Mouse (Mus musculus) B cell, adult 2 months (primary cell): ENCODE results near the gene Gm1330.
"Not testable (repeated sequence)": the region's sequence is repeated elsewhere in the genome, so short reads cannot be mapped to it uniquely, and the experiment has no call there.

Source experiments
- DNase-seq, 2 experiments: peaks; one replicate each; pipeline ENCODE4 v3.0.0; 2022

Gm1330 gene

DNA sequence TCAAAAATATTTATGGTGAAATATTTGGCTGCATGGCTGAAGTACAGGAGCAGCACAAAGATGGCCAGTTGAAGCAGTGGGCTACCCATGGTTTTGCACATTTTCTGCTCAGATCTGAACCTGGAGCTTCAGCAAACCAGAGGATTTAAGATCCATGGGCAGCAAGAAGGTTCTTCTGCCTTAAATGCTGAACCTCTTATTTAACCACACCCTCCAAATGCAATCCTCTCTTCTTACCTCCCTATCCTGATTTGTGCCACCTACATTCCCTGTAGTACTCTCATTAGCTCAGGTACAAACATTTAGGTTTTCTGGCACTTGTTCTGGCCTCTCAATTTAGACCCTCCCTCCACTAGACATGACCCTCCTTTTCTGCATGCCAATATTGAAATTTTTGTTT, at the start of gene Gm1330:
Gene Gm1330, minus strand, starts transcription at position 101 of the 400 bp plus-strand sequence.
- no peak for DNase-seq

DNA sequence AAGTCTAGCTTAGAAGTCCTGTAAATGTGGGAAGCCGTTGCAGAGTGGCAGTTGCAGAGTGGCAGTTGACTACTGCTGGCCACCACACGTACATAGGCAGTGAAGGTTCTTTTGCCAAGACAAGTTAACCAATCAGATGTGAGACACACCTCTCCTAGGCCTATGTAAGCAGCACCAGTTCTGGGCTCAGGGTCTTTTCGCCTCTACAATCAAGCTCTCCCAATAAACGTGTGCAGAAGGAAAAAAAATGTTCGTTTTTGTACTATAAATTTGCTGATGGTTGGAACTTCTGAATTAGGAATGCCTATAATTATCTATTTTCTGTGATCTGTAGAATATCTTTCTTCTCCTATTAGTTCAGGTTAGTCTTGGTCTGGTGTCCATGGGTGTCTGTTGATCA, 14.1 kb upstream of the Gm1330 start, which contains the start of gene Gm10750:
Gene Gm10750, minus strand, starts transcription at position 101 of the 400 bp plus-strand sequence.
- not testable (repeated sequence) for DNase-seq

DNA sequence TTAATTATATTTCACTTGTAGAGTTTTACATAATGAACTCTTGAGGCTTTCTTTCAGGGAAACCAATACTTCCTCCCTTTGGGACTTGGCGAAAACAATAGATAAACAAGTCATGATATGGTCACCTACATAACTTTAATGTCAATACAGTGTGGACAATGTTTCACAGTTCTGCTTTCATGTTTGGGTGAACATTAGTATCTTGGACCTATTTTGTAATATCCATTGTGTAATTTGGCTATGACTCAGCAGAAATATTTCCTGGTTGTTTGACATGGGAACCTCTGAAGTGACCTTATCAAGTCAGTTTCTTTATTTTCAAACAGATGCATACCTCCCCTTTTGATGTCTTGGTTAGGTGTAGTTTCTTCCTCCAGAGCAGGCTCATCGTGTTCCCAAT, 1.8 kb upstream of the Gm1330 start:
- no peak for DNase-seq

DNA sequence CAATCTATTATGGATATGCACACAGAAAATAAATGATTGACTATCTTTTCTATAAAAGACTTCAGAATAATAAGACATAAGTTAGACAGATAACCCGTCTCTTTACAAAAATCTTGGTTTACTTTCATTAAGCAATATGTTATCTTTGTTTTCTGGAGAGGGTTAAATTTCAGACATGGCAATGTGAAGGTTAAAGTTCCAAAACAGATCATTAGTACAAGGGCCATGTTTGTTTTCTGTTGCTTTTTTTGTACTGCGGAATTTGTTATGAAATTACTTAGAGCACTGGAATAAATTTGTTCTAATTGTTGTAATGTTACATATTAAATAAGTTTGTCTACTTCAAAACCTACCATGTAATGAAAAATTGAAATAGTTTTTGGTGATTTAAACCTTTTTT, 7.9 kb downstream of the Gm1330 start:
- no peak for DNase-seq
